Mouse (Mus musculus): ENCODE measurements around the gene Hsf2bp. TPM values are rescaled to one million over a fixed set of nuclear protein-coding genes. Genes with fewer than 3 reads are reported as not detected.

Hsf2bp gene
- total and polyA plus RNA-seq, 2 experiments from 2014 or later, result 0.16 to 1.3 TPM

GRCm38 (mm10) chr17:31967311-31967710 is 68.8 kb downstream of the Hsf2bp start:
- no peak overlapping the region for H3K4me2 ChIP-seq (ENCODE audit: low read depth, low read length, poor library complexity, severe bottlenecking)
- H3K27ac ChIP-seq (ENCODE audit: low read depth, low read length), result no peak overlapping the region
- ATAC-seq (ENCODE audit: low FRiP score), result no peak
- no peaks in the 10 kb centered on the region for H3K9me3 ChIP-seq (ENCODE audit: low read length)
- no peak for DNase-seq (ENCODE audit: low spot score)
- H3K9ac ChIP-seq (replicated peaks; ENCODE audit: low read length, poor library complexity, severe bottlenecking), result no peak overlapping the region
- no peaks in the 10 kb centered on the region for H3K36me3 ChIP-seq (ENCODE audit: insufficient read depth, low read length)
- H3K4me3 ChIP-seq (ENCODE audit: low read depth, low read length), result no peak overlapping the region
- H3K4me1 ChIP-seq (ENCODE audit: insufficient read depth, low read length), result no peaks in the 10 kb centered on the region
- no peak for TF ChIP-seq CTCF (IDR thresholded peaks at IDR 0.05)
- H3K27me3 ChIP-seq (ENCODE audit: insufficient read depth, low read length), result no peaks in the 10 kb centered on the region
- WGBS, result 79% methylated on average over 4 of the region's 4 CpGs

- no peak overlapping the region for H3K4me2 ChIP-seq (ENCODE audit: low read depth, low read length, poor library complexity, severe bottlenecking)
- ATAC-seq (ENCODE audit: low FRiP score) (no peak), DNase-seq (ENCODE audit: low spot score) (no peak)
- no peak overlapping the region for H3K27ac ChIP-seq (ENCODE audit: low read depth, low read length)
- no peak for TF ChIP-seq CTCF (IDR thresholded peaks at IDR 0.05)
- H3K9me3 ChIP-seq (ENCODE audit: low read length), result no peaks in the 10 kb centered on the region
- no peaks in the 10 kb centered on the region for H3K27me3 ChIP-seq (ENCODE audit: insufficient read depth, low read length)
- 97% methylated on average over 1 of the region's 1 CpGs for WGBS
- H3K36me3 ChIP-seq (ENCODE audit: insufficient read depth, low read length), result no peaks in the 10 kb centered on the region
- no peaks in the 10 kb centered on the region for H3K4me1 ChIP-seq (ENCODE audit: insufficient read depth, low read length)
- no peak overlapping the region for H3K4me3 ChIP-seq (ENCODE audit: low read depth, low read length)
- H3K9ac ChIP-seq (replicated peaks; ENCODE audit: low read length, poor library complexity, severe bottlenecking), result no peak overlapping the region
Measured at GRCm38 (mm10) chr17:31966566-31966965, 69.6 kb downstream of the Hsf2bp start.

- Histone ChIP-seq H3K4me1 (ENCODE audit: insufficient read depth, low read length) (no peaks in the 10 kb centered on the region), H3K9me3 (ENCODE audit: low read length) (no peaks in the 10 kb centered on the region), H3K4me3 (ENCODE audit: low read depth, low read length) (no peak overlapping the region), H3K27ac (ENCODE audit: low read depth, low read length) (no peak overlapping the region), H3K27me3 (ENCODE audit: insufficient read depth, low read length) (no peaks in the 10 kb centered on the region), H3K36me3 (ENCODE audit: insufficient read depth, low read length) (no peaks in the 10 kb centered on the region), H3K9ac (replicated peaks; ENCODE audit: low read length, poor library complexity, severe bottlenecking) (no peak overlapping the region), H3K4me2 (ENCODE audit: low read depth, low read length, poor library complexity, severe bottlenecking) (no peak overlapping the region)
- DNase-seq (ENCODE audit: low spot score), result peak; percentile 41
- TF ChIP-seq CTCF (IDR thresholded peaks at IDR 0.05), result no peak
- no peak for ATAC-seq (ENCODE audit: low FRiP score)
- WGBS, result 47% methylated on average over 2 of the region's 2 CpGs
Measured at GRCm38 (mm10) chr17:31965623-31966022, 70.5 kb downstream of the Hsf2bp start.

- no peak overlapping the region for H3K27ac ChIP-seq (ENCODE audit: low read depth, low read length)
- H3K27me3 ChIP-seq (ENCODE audit: insufficient read depth, low read length), result no peaks in the 10 kb centered on the region
- WGBS, result 81% methylated on average over 4 of the region's 4 CpGs
- H3K9ac ChIP-seq (replicated peaks; ENCODE audit: low read length, poor library complexity, severe bottlenecking), result no peak overlapping the region
- H3K4me2 ChIP-seq (ENCODE audit: low read depth, low read length, poor library complexity, severe bottlenecking), result no peak overlapping the region
- peak; percentile 35 for DNase-seq (ENCODE audit: low spot score)
- no peak for TF ChIP-seq CTCF (IDR thresholded peaks at IDR 0.05)
- ATAC-seq (ENCODE audit: low FRiP score), result no peak
- H3K36me3 ChIP-seq (ENCODE audit: insufficient read depth, low read length), result no peaks in the 10 kb centered on the region
- H3K9me3 ChIP-seq (ENCODE audit: low read length), result no peaks in the 10 kb centered on the region
- H3K4me3 ChIP-seq (ENCODE audit: low read depth, low read length), result no peak overlapping the region
- no peaks in the 10 kb centered on the region for H3K4me1 ChIP-seq (ENCODE audit: insufficient read depth, low read length)
Measured at GRCm38 (mm10) chr17:31962930-31963329, 73.2 kb downstream of the Hsf2bp start.

- ATAC-seq (ENCODE audit: low FRiP score), result no peak
- Histone ChIP-seq H3K36me3 (ENCODE audit: insufficient read depth, low read length) (no peaks in the 10 kb centered on the region), H3K9ac (replicated peaks; ENCODE audit: low read length, poor library complexity, severe bottlenecking) (no peak overlapping the region), H3K27me3 (ENCODE audit: insufficient read depth, low read length) (no peaks in the 10 kb centered on the region), H3K4me1 (ENCODE audit: insufficient read depth, low read length) (no peaks in the 10 kb centered on the region), H3K27ac (ENCODE audit: low read depth, low read length) (no peak overlapping the region), H3K4me2 (ENCODE audit: low read depth, low read length, poor library complexity, severe bottlenecking) (no peak overlapping the region), H3K9me3 (ENCODE audit: low read length) (no peaks in the 10 kb centered on the region), H3K4me3 (ENCODE audit: low read depth, low read length) (no peak overlapping the region)
- DNase-seq (ENCODE audit: low spot score), result no peak
- WGBS, result 90% methylated on average over 5 of the region's 5 CpGs
- TF ChIP-seq CTCF (IDR thresholded peaks at IDR 0.05), result no peak
Measured at GRCm38 (mm10) chr17:31962281-31962680, 73.9 kb downstream of the Hsf2bp start.

- Histone ChIP-seq H3K27ac (ENCODE audit: low read depth, low read length) (no peak overlapping the region), H3K4me3 (ENCODE audit: low read depth, low read length) (no peak overlapping the region), H3K9me3 (ENCODE audit: low read length) (no peaks in the 10 kb centered on the region), H3K4me2 (ENCODE audit: low read depth, low read length, poor library complexity, severe bottlenecking) (no peak overlapping the region), H3K4me1 (ENCODE audit: insufficient read depth, low read length) (no peaks in the 10 kb centered on the region), H3K9ac (replicated peaks; ENCODE audit: low read length, poor library complexity, severe bottlenecking) (no peak overlapping the region), H3K36me3 (ENCODE audit: insufficient read depth, low read length) (no peaks in the 10 kb centered on the region), H3K27me3 (ENCODE audit: insufficient read depth, low read length) (no peaks in the 10 kb centered on the region)
- 92% methylated on average over 9 of the region's 9 CpGs for WGBS
- ATAC-seq (ENCODE audit: low FRiP score) (no peak), DNase-seq (ENCODE audit: low spot score) (no peak)
- no peak for TF ChIP-seq CTCF (IDR thresholded peaks at IDR 0.05)
Measured at GRCm38 (mm10) chr17:31954551-31955140, 81.5 kb downstream of the Hsf2bp start.
